Mouse (Mus musculus): Measurements from ENCODE around the gene Pafah2. TPM values are rescaled to one million over a fixed set of nuclear protein-coding genes. Genes with fewer than 3 reads are reported as not detected.

The Pafah2 gene
- polyA plus RNA-seq, 1 experiment from 2014 or later: 32.5 TPM

GRCm38 (mm10) chr4:134474240-134474639, 78.1 kb downstream of the Pafah2 start:
- 72% methylated on average over 8 of the region's 8 CpGs for whole genome bisulfite sequencing
- DNase-seq (ENCODE audit: low spot score): no peak
- H3K36me3 ChIP-seq (ENCODE audit: control insufficient read depth, insufficient read depth, low read length): peaks cover 59% of the 10 kb centered on the region

GRCm38 (mm10) chr4:134476899-134477298, 80.8 kb downstream of the Pafah2 start:
- H3K4me1 ChIP-seq (replicated peaks; ENCODE audit: control insufficient read depth, insufficient read depth, low read length): no peaks in the 10 kb centered on the region
- peaks cover 45% of the 10 kb centered on the region for H3K36me3 ChIP-seq (ENCODE audit: control insufficient read depth, insufficient read depth, low read length)
- H3K9ac ChIP-seq (ENCODE audit: low read length): no peak overlapping the region
- H3K4me2 ChIP-seq (ENCODE audit: low read length): no peak overlapping the region
- ATAC-seq (replicated peaks; ENCODE audit: low FRiP score, low TSS enrichment, low read depth) (no peak), DNase-seq (ENCODE audit: low spot score) (no peak)
- no peaks in the 10 kb centered on the region for H3K9me3 ChIP-seq (ENCODE audit: control insufficient read depth, low read length)
- no peak overlapping the region for H3K27ac ChIP-seq (ENCODE audit: low read depth)
- H3K4me3 ChIP-seq (ENCODE audit: low read depth, low read length): no peak overlapping the region
- H3K27me3 ChIP-seq (replicated peaks; ENCODE audit: control insufficient read depth, insufficient read depth, low read length): no peaks in the 10 kb centered on the region
- 90% methylated on average over 8 of the region's 8 CpGs for WGBS

More at GRCm38 (mm10) chr4:134474240-134474639, 78.1 kb downstream of the Pafah2 start:
- Histone ChIP-seq H3K27ac (ENCODE audit: low read depth) (no peak overlapping the region), H3K4me1 (replicated peaks; ENCODE audit: control insufficient read depth, insufficient read depth, low read length) (peaks cover 7% of the 10 kb centered on the region), H3K4me2 (ENCODE audit: low read length) (no peak overlapping the region), H3K4me3 (ENCODE audit: low read depth, low read length) (no peak overlapping the region), H3K9ac (ENCODE audit: low read length) (no peak overlapping the region), H3K9me3 (ENCODE audit: control insufficient read depth, low read length) (no peaks in the 10 kb centered on the region), H3K27me3 (replicated peaks; ENCODE audit: control insufficient read depth, insufficient read depth, low read length) (no peaks in the 10 kb centered on the region)
- ATAC-seq (replicated peaks; ENCODE audit: low FRiP score, low TSS enrichment, low read depth): no peak

Small RNA genes lying within 50 kb of the gene (microRNA-seq; reads per million reads assigned to microRNA genes)
- 0.85 reads per million, percentile 4 among the genes with 10 or more reads in this experiment for gene Gm23634

Other genes with a start within 250 kb of the Pafah2 start
- gene Cep85, start 209.2 kb upstream of the Pafah2 start, polyA plus RNA-seq (2014; fragmentation: Nextera tagmentation; extraction: Ambion mirVana): 46.8 and 60.1 TPM in 2 replicates
- not detected in 2 replicates for gene Gm7534, start 193.3 kb upstream of the Pafah2 start, polyA plus RNA-seq (2014; fragmentation: Nextera tagmentation; extraction: Ambion mirVana)
- 0.19 TPM in 1 of 2 replicates, not detected in the other for gene Catsper4, start 168.9 kb upstream of the Pafah2 start, polyA plus RNA-seq (2014; fragmentation: Nextera tagmentation; extraction: Ambion mirVana)
- gene Cnksr1, start 157.9 kb upstream of the Pafah2 start, polyA plus RNA-seq (2014; fragmentation: Nextera tagmentation; extraction: Ambion mirVana): 6.1 and 7.5 TPM in 2 replicates
- 0.24 and 0.41 TPM in 2 replicates for gene E130218I03Rik, start 152.7 kb upstream of the Pafah2 start, polyA plus RNA-seq (2014; fragmentation: Nextera tagmentation; extraction: Ambion mirVana)
- gene Zfp593, start 150.7 kb upstream of the Pafah2 start, polyA plus RNA-seq (2014; fragmentation: Nextera tagmentation; extraction: Ambion mirVana): 17.5 and 20.7 TPM in 2 replicates
- not detected in 2 replicates for gene Gm30191, start 149.4 kb upstream of the Pafah2 start, polyA plus RNA-seq (2014; fragmentation: Nextera tagmentation; extraction: Ambion mirVana)
- 3.8 and 4.5 TPM in 2 replicates for gene Grrp1, start 142.2 kb upstream of the Pafah2 start, polyA plus RNA-seq (2014; fragmentation: Nextera tagmentation; extraction: Ambion mirVana)
- 18.4 and 20.5 TPM in 2 replicates for gene Pdik1l, start 108.4 kb upstream of the Pafah2 start, polyA plus RNA-seq (2014; fragmentation: Nextera tagmentation; extraction: Ambion mirVana)
- 0.09 TPM in 1 of 2 replicates, not detected in the other for gene Trim63, start 81.2 kb upstream of the Pafah2 start, polyA plus RNA-seq (2014; fragmentation: Nextera tagmentation; extraction: Ambion mirVana)
- 0.19 and 0.26 TPM in 2 replicates for gene Slc30a2, start 53.1 kb upstream of the Pafah2 start, polyA plus RNA-seq (2014; fragmentation: Nextera tagmentation; extraction: Ambion mirVana)
- gene Extl1, start 12.5 kb upstream of the Pafah2 start, polyA plus RNA-seq (2014; fragmentation: Nextera tagmentation; extraction: Ambion mirVana): 1.2 and 1.4 TPM in 2 replicates
- 1,522 and 1,793 TPM in 2 replicates for gene Stmn1, start 72.0 kb downstream of the Pafah2 start, polyA plus RNA-seq (2014; fragmentation: Nextera tagmentation; extraction: Ambion mirVana)
- gene Paqr7, start 100.4 kb downstream of the Pafah2 start, polyA plus RNA-seq (2014; fragmentation: Nextera tagmentation; extraction: Ambion mirVana): 1.3 and 2.1 TPM in 2 replicates
- 7.8 and 8.2 TPM in 2 replicates for gene Aunip, start 114.7 kb downstream of the Pafah2 start, polyA plus RNA-seq (2014; fragmentation: Nextera tagmentation; extraction: Ambion mirVana)
- gene Mtfr1l, start 139.1 kb downstream of the Pafah2 start, polyA plus RNA-seq (2014; fragmentation: Nextera tagmentation; extraction: Ambion mirVana): 109 and 117 TPM in 2 replicates
- 14.7 and 15.6 TPM in 2 replicates for gene Selenon, start 155.8 kb downstream of the Pafah2 start, polyA plus RNA-seq (2014; fragmentation: Nextera tagmentation; extraction: Ambion mirVana)